Mouse (Mus musculus): ENCODE data around the gene Fam118b.

GRCm38 (mm10) chr9:35290417-35290816 is 22.8 kb upstream of the Fam118b start:
- TF ChIP-seq CTCF (IDR thresholded peaks at IDR 0.05; ENCODE audit: extremely low read depth, insufficient read depth, low read length): no peak
- no peak for TF ChIP-seq POLR2A (IDR thresholded peaks at IDR 0.05; ENCODE audit: extremely low read depth, insufficient read depth, low read length)
